Comparison of ENCODE assay signal across 7 mouse cellular contexts in the genomic region with DNA sequence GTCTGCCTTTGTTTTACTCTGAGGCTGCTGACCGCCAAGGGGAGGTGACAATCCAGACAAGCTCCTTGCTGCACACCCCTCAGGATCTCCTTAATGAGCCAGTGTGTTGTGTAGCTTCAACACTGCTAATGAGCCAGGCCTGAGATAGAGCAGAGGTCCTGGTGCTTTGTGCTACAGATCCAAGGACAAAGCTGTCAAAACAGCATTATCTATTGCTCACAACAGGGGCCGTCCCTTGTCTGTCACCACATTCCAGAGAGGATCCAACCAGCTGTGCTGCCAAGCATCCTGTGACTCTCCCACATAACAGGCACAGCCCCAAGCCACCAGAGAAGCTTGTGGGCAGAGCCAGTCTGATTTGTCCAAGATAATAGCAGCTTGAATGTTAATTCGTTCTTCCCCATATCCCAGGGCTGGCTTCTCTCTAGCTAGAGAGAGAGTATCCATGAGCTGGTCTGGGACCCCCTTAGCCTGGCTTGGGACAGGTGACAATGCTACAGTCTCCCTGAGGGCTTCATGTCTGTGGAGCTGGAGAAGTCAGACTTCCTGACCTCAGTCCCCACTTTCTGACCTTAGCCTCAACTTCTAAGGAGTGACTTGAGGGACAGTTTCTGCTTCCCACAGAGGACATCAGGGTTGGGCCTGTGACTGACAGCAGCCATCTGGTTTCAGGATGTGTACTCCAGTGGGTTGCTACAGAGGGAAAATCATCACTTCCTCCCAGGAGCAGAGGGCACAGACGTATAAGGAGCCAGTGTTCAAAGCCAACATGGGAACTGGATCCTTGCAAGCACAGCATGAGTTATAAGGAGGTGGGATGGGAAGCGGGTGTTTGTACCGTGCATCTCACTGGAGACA.
DNase-seq lines count a peak whose midpoint lies in the region; ATAC-seq lines count a peak whose summit lies in the region.

No protein-coding gene starts in this region.

- no peak overlapping the region for H3K4me2 ChIP-seq in limb, embryonic 12.5 days
- no peak overlapping the region for H3K4me2 ChIP-seq in hindbrain, embryonic 14.5 days (replicated peaks)
- no peak overlapping the region for H3K4me2 ChIP-seq in midbrain, embryonic 11.5 days

- H3K9me3 ChIP-seq in limb, embryonic 12.5 days = 0 out of 2 replicates have a peak, but pooled peaks cover 4% of the 10 kb centered on the region
- no peaks in the 10 kb centered on the region for H3K9me3 ChIP-seq in limb, embryonic 10.5 days (replicated peaks)
- H3K9me3 ChIP-seq in hindbrain, embryonic 14.5 days (ENCODE audit: control insufficient read depth, low read length) = no peaks in the 10 kb centered on the region
- H3K9me3 ChIP-seq in midbrain, embryonic 11.5 days (ENCODE audit: control insufficient read depth, low read length) = no peaks in the 10 kb centered on the region

- H3K4me3 ChIP-seq in limb, embryonic 12.5 days (replicated peaks) = no peak overlapping the region
- no peak overlapping the region for H3K4me3 ChIP-seq in limb, embryonic 10.5 days
- no peak overlapping the region for H3K4me3 ChIP-seq in hindbrain, embryonic 14.5 days (replicated peaks; ENCODE audit: low read length)
- no peak overlapping the region for H3K4me3 ChIP-seq in midbrain, embryonic 11.5 days (ENCODE audit: low read depth, low read length)

- 0 out of 2 replicates have a peak, but pooled peaks cover under 1% of the 10 kb centered on the region for H3K36me3 ChIP-seq in limb, embryonic 12.5 days
- H3K36me3 ChIP-seq in limb, embryonic 10.5 days = no peaks in the 10 kb centered on the region
- no peaks in the 10 kb centered on the region for H3K36me3 ChIP-seq in hindbrain, embryonic 14.5 days (replicated peaks; ENCODE audit: control insufficient read depth, insufficient read depth)
- H3K36me3 ChIP-seq in midbrain, embryonic 11.5 days (ENCODE audit: control insufficient read depth, insufficient read depth, low read length) = no peaks in the 10 kb centered on the region

- H3K9ac ChIP-seq in limb, embryonic 12.5 days (replicated peaks) = no peak overlapping the region
- no peak overlapping the region for H3K9ac ChIP-seq in hindbrain, embryonic 14.5 days
- H3K9ac ChIP-seq in midbrain, embryonic 11.5 days (ENCODE audit: low read length) = 0 out of 2 replicates have a peak overlapping the region, but pooled peaks have one; percentile 10

- H3K27ac ChIP-seq in limb, embryonic 12.5 days = no peak overlapping the region
- no peak overlapping the region for H3K27ac ChIP-seq in limb, embryonic 10.5 days
- H3K27ac ChIP-seq in hindbrain, embryonic 14.5 days = 0 out of 2 replicates have a peak overlapping the region, but pooled peaks have one; percentile 20
- no peak overlapping the region for H3K27ac ChIP-seq in midbrain, embryonic 11.5 days (ENCODE audit: low read depth, low read length)

- peaks cover 25% of the 10 kb centered on the region for H3K4me1 ChIP-seq in limb, embryonic 12.5 days (replicated peaks)
- peaks cover 22% of the 10 kb centered on the region for H3K4me1 ChIP-seq in limb, embryonic 10.5 days
- peaks cover 12% of the 10 kb centered on the region for H3K4me1 ChIP-seq in hindbrain, embryonic 14.5 days (replicated peaks; ENCODE audit: control insufficient read depth, insufficient read depth, low read length)
- 0 out of 2 replicates have a peak, but pooled peaks cover 2% of the 10 kb centered on the region for H3K4me1 ChIP-seq in midbrain, embryonic 11.5 days (ENCODE audit: control insufficient read depth, insufficient read depth, low read length)

- ATAC-seq in limb, embryonic 12.5 days (ENCODE audit: insufficient number of reproducible peaks, insufficient read depth, low FRiP score, low TSS enrichment, low read depth) = 0 out of 2 replicates have a peak, but pooled peaks have one; percentile 47
- no peak; the same call in 1 of the 2 replicates for ATAC-seq in hindbrain, embryonic 14.5 days (ENCODE audit: low FRiP score)
- no peak for ATAC-seq in midbrain, embryonic 11.5 days (ENCODE audit: low FRiP score)

- DNase-seq in limb, embryonic 10.5 days (ENCODE audit: low spot score) = no peak
- peak; percentile 18 for DNase-seq in embryo, embryonic 9.5 days (ENCODE audit: extremely low spot score)
- DNase-seq in hindbrain, embryonic 14.5 days (ENCODE audit: low spot score) = no peak
- peak; percentile 65 for DNase-seq in midbrain, embryonic 11.5 days (ENCODE audit: low spot score, missing footprints)
- DNase-seq in spleen, adult 18-20 months = no peak
- DNase-seq in spleen, postnatal 14 days (ENCODE audit: low spot score in 2 of 2) = no peak

- 57% methylated on average over 6 of the region's 6 CpGs for WGBS in limb, embryonic 12.5 days
- WGBS in limb, embryonic 10.5 days = 59% methylated on average over 6 of the region's 6 CpGs
- 38% methylated on average over 6 of the region's 6 CpGs for WGBS in hindbrain, embryonic 14.5 days
- 44% methylated on average over 6 of the region's 6 CpGs for WGBS in midbrain, embryonic 11.5 days

- no peaks in the 10 kb centered on the region; the same call in none of the 2 replicates for H3K27me3 ChIP-seq in limb, embryonic 12.5 days
- no peaks in the 10 kb centered on the region for H3K27me3 ChIP-seq in limb, embryonic 10.5 days (ENCODE audit: low read depth, poor library complexity, severe bottlenecking)
- H3K27me3 ChIP-seq in hindbrain, embryonic 14.5 days (ENCODE audit: control insufficient read depth, insufficient read depth, low read length) = peaks cover 5% of the 10 kb centered on the region; the same call in 1 of the 2 replicates
- no peaks in the 10 kb centered on the region for H3K27me3 ChIP-seq in midbrain, embryonic 11.5 days (ENCODE audit: control insufficient read depth, insufficient read depth, low read length)

Comparison
In these comparisons a context has a peak if more than half of its experiments do, and no peak if none do; other contexts are left out.
1. DNase-seq: peak in embryo, embryonic 9.5 days (single experiment) and midbrain, embryonic 11.5 days (single experiment); none in limb, embryonic 10.5 days (single experiment), hindbrain, embryonic 14.5 days (single experiment), spleen, adult 18-20 months (0 of 2) and spleen, postnatal 14 days (0 of 2).